Mouse (Mus musculus) left cerebral cortex, adult 6 months (tissue): ENCODE measurements around the gene Gm4779. TPM values are rescaled to one million over a fixed set of nuclear protein-coding genes. Genes with fewer than 3 reads are reported as not detected.

ENCODE experiments used
- long read RNA-seq, 2 experiments: library from polyadenylated mRNA; unstranded; transcript quantifications; one replicate each; pipeline ENCODE4 v2.0.0; 2019 to 2020
- polyA plus RNA-seq: library from polyadenylated mRNA; unstranded; fragments of <200 nt; fragmentation: Nextera tagmentation; gene quantifications from 2 replicates; pipeline ENCODE4 v1.2.3, GENCODE M21; 2021

Gm4779 gene
- 0.15 TPM in 1 of 2 replicates, not detected in the other for polyA plus RNA-seq
- long read RNA-seq, experiment 1 = 0 reads
- long read RNA-seq, experiment 2 = 0 reads

GRCm38 (mm10) chrX:101794342-101794741, at the start of gene Gm4779, which contains the start of gene 8030474K03Rik:
Gm4779 (minus strand) TSS chrX:101794423.
8030474K03Rik (plus strand) TSS chrX:101794656.

Other genes with a start within 250 kb of the Gm4779 start
- 27.5 and 29.8 TPM in 2 replicates for gene Ogt, start 154.4 kb downstream of the Gm4779 start, polyA plus RNA-seq
- gene Cxcr3, start 60.2 kb downstream of the Gm4779 start, polyA plus RNA-seq = 0.06 TPM in 1 of 2 replicates, not detected in the other
- not detected in 2 replicates for gene 8030474K03Rik, start 233 bp upstream of the Gm4779 start, polyA plus RNA-seq
- 9.8 and 11.8 TPM in 2 replicates for gene Nhsl2, start 55.0 kb upstream of the Gm4779 start, polyA plus RNA-seq